Mouse (Mus musculus): Measurements from ENCODE around the gene Tsn. TPM values are rescaled to one million over a fixed set of nuclear protein-coding genes. Genes with fewer than 3 reads are reported as not detected.

The Tsn gene
- total and polyA plus RNA-seq, 2 experiments from 2014 or later = 222 to 599 TPM

GRCm38 (mm10) chr1:118294826-118295225, 16.7 kb downstream of the Tsn start:
- Histone ChIP-seq H3K4me1 (ENCODE audit: insufficient read depth) (no peaks in the 10 kb centered on the region), H3K9ac (no peak overlapping the region), H3K4me2 (ENCODE audit: low read depth) (no peak overlapping the region), H3K36me3 (ENCODE audit: insufficient read depth) (peaks cover 47% of the 10 kb centered on the region), H3K27me3 (ENCODE audit: insufficient read depth, low read length) (no peaks in the 10 kb centered on the region), H3K9me3 (ENCODE audit: low read length) (no peaks in the 10 kb centered on the region), H3K27ac (ENCODE audit: low read depth, low read length) (no peak overlapping the region), H3K4me3 (ENCODE audit: low read depth, low read length) (no peak overlapping the region)
- WGBS = 57% methylated on average over 5 of the region's 5 CpGs
- DNase-seq = peak; percentile 14
- ATAC-seq = peak; percentile 34; the same call in 1 of the 2 replicates
- TF ChIP-seq CTCF (IDR thresholded peaks at IDR 0.05; ENCODE audit: low read depth) = no peak

GRCm38 (mm10) chr1:118294192-118294591, 17.3 kb downstream of the Tsn start:
- no peak for TF ChIP-seq CTCF (IDR thresholded peaks at IDR 0.05; ENCODE audit: low read depth)
- Histone ChIP-seq H3K27me3 (ENCODE audit: insufficient read depth, low read length) (no peaks in the 10 kb centered on the region), H3K4me2 (ENCODE audit: low read depth) (no peak overlapping the region), H3K4me1 (ENCODE audit: insufficient read depth) (no peaks in the 10 kb centered on the region), H3K4me3 (ENCODE audit: low read depth, low read length) (no peak overlapping the region), H3K9me3 (ENCODE audit: low read length) (no peaks in the 10 kb centered on the region), H3K36me3 (ENCODE audit: insufficient read depth) (peaks cover 41% of the 10 kb centered on the region), H3K27ac (ENCODE audit: low read depth, low read length) (no peak overlapping the region), H3K9ac (no peak overlapping the region)
- no peak for ATAC-seq
- 94% methylated on average over 3 of the region's 3 CpGs for whole genome bisulfite sequencing
- DNase-seq = no peak

- no peak overlapping the region for H3K9ac ChIP-seq
- no peaks in the 10 kb centered on the region for H3K4me1 ChIP-seq (ENCODE audit: insufficient read depth)
- no peaks in the 10 kb centered on the region for H3K9me3 ChIP-seq (ENCODE audit: low read length)
- no peak overlapping the region for H3K4me2 ChIP-seq (ENCODE audit: low read depth)
- H3K36me3 ChIP-seq (ENCODE audit: insufficient read depth) = peaks cover 22% of the 10 kb centered on the region
- DNase-seq (no peak), ATAC-seq (no peak)
- H3K4me3 ChIP-seq (ENCODE audit: low read depth, low read length) = no peak overlapping the region
- no peak for TF ChIP-seq CTCF (IDR thresholded peaks at IDR 0.05; ENCODE audit: low read depth)
- 92% methylated on average over 4 of the region's 4 CpGs for WGBS
- H3K27me3 ChIP-seq (ENCODE audit: insufficient read depth, low read length) = no peaks in the 10 kb centered on the region
- no peak overlapping the region for H3K27ac ChIP-seq (ENCODE audit: low read depth, low read length)
Measured at GRCm38 (mm10) chr1:118292291-118292690, 19.2 kb downstream of the Tsn start.

- H3K27ac ChIP-seq (ENCODE audit: low read depth, low read length) = no peak overlapping the region
- TF ChIP-seq CTCF (IDR thresholded peaks at IDR 0.05; ENCODE audit: low read depth) = peak; percentile 67
- no peaks in the 10 kb centered on the region for H3K36me3 ChIP-seq (ENCODE audit: insufficient read depth)
- no peak overlapping the region for H3K9ac ChIP-seq
- H3K27me3 ChIP-seq (ENCODE audit: insufficient read depth, low read length) = no peaks in the 10 kb centered on the region
- ATAC-seq (peak; percentile 59), DNase-seq (peak; percentile 66)
- no peaks in the 10 kb centered on the region for H3K4me1 ChIP-seq (ENCODE audit: insufficient read depth)
- 13% methylated on average over 2 of the region's 2 CpGs for WGBS
- H3K9me3 ChIP-seq (ENCODE audit: low read length) = no peaks in the 10 kb centered on the region
- H3K4me2 ChIP-seq (ENCODE audit: low read depth) = no peak overlapping the region
- H3K4me3 ChIP-seq (ENCODE audit: low read depth, low read length) = no peak overlapping the region
Measured at GRCm38 (mm10) chr1:118275139-118275538, 36.4 kb downstream of the Tsn start.

- H3K9me3 ChIP-seq (ENCODE audit: low read length) = no peaks in the 10 kb centered on the region
- no peak overlapping the region for H3K4me2 ChIP-seq (ENCODE audit: low read depth)
- ATAC-seq = no peak
- H3K9ac ChIP-seq = no peak overlapping the region
- no peak for TF ChIP-seq CTCF (IDR thresholded peaks at IDR 0.05; ENCODE audit: low read depth)
- no peak overlapping the region for H3K4me3 ChIP-seq (ENCODE audit: low read depth, low read length)
- H3K27me3 ChIP-seq (ENCODE audit: insufficient read depth, low read length) = no peaks in the 10 kb centered on the region
- no peaks in the 10 kb centered on the region for H3K4me1 ChIP-seq (ENCODE audit: insufficient read depth)
- no peaks in the 10 kb centered on the region for H3K36me3 ChIP-seq (ENCODE audit: insufficient read depth)
- WGBS = 53% methylated on average over 2 of the region's 2 CpGs
- no peak for DNase-seq
- no peak overlapping the region for H3K27ac ChIP-seq (ENCODE audit: low read depth, low read length)
Measured at GRCm38 (mm10) chr1:118251931-118252330, 59.6 kb downstream of the Tsn start.

Other genes with a start within 250 kb of the Tsn start
- not detected in 2 replicates for gene Gm29106, start 135.2 kb downstream of the Tsn start, total RNA-seq (2014; rRNA removed)
- gene Gm29106, start 135.2 kb downstream of the Tsn start, polyA plus RNA-seq (2015; fragmentation: Nextera tagmentation; extraction: Ambion mirVana) = 0.12 and 0.16 TPM in 2 replicates
- 56.1 and 73.1 TPM in 2 replicates for gene Nifk, start 10.1 kb upstream of the Tsn start, total RNA-seq (2014; rRNA removed)
- 84.2 and 97.4 TPM in 2 replicates for gene Nifk, start 10.1 kb upstream of the Tsn start, polyA plus RNA-seq (2015; fragmentation: Nextera tagmentation; extraction: Ambion mirVana)
- 134 and 168 TPM in 2 replicates for gene Clasp1, start 77.3 kb upstream of the Tsn start, total RNA-seq (2014; rRNA removed)
- 36.8 and 67.3 TPM in 2 replicates for gene Clasp1, start 77.3 kb upstream of the Tsn start, polyA plus RNA-seq (2015; fragmentation: Nextera tagmentation; extraction: Ambion mirVana)

Data from forebrain, postnatal 0 days (tissue).